Mouse (Mus musculus) cerebellum, adult 2 months (tissue): ENCODE data around the gene 2310022B05Rik. TPM values are rescaled to one million over a fixed set of nuclear protein-coding genes. Genes with fewer than 3 reads are reported as not detected.

Experiments
- DNase-seq, 2 experiments: peaks; one replicate each; pipeline ENCODE4 v3.0.0; 2021
- H3K27ac ChIP-seq: fragments of 200-500 bp; 2 replicates; pipeline ENCODE4 v1.5.1; 2012; ENCODE audit warnings: low read length, control low read depth, inconsistent platforms; ENCODE audit not compliant: insufficient read depth
- H3K27me3 ChIP-seq: fragments of 200-500 bp; 2 replicates; pipeline ENCODE4 v1.6.1; 2012; ENCODE audit warnings: inconsistent platforms, mild to moderate bottlenecking, low read length, moderate library complexity; ENCODE audit not compliant: control insufficient read depth, insufficient read depth
- H3K4me1 ChIP-seq: fragments of 200-500 bp; 2 replicates; pipeline ENCODE4 v1.6.1; 2011; ENCODE audit warnings: low read length; ENCODE audit not compliant: control insufficient read depth, insufficient read depth
- H3K4me3 ChIP-seq: fragments of 200-500 bp; replicated peaks from 2 replicates; pipeline ENCODE3; 2011; ENCODE audit warnings: mild to moderate bottlenecking, low read depth, low read length, control low read depth; ENCODE audit not compliant: insufficient read depth
- CTCF ChIP-seq: fragments of 200-500 bp; IDR thresholded peaks from 2 replicates; pipeline ENCODE4 v1.5.1; 2011; ENCODE audit warnings: low read depth, mild to moderate bottlenecking, control low read depth, low read length, moderate library complexity, borderline replicate concordance; ENCODE audit not compliant: insufficient read depth
- POLR2A ChIP-seq: fragments of 200-500 bp; IDR thresholded peaks from 2 replicates; pipeline ENCODE4 v1.6.1; 2011; ENCODE audit warnings: low read length, control low read depth, borderline replicate concordance; ENCODE audit not compliant: insufficient read depth
- WGBS: fragments of 180-500 bp; shearing (Covaris S2); methylation state at CpG from one replicate; pipeline ENCODE4 v1.1.7; 2018; 5-methylcytosine and 5-hydroxymethylcytosine counted together
- polyA plus RNA-seq: library from polyadenylated mRNA; depleted of rRNA; stranded (reverse); fragments of >200 nt; gene quantifications from 2 replicates; pipeline ENCODE4 v1.2.3, GENCODE M21; 2012

The 2310022B05Rik gene
- polyA plus RNA-seq, 1 experiment, result 67.8 TPM

GRCm38 (mm10) chr8:124691706-124692105 is 28.5 kb upstream of the 2310022B05Rik start:
- WGBS, result 93% methylated on average over 4 of the region's 4 CpGs
- Histone ChIP-seq H3K27ac (no peak overlapping the region), H3K4me1 (0 out of 2 replicates have a peak, but pooled peaks cover 8% of the 10 kb centered on the region), H3K4me3 (no peak overlapping the region), H3K27me3 (no peaks in the 10 kb centered on the region)
- DNase-seq, result no peak
- TF ChIP-seq POLR2A, result no peak
- no peak for TF ChIP-seq CTCF

DNA sequence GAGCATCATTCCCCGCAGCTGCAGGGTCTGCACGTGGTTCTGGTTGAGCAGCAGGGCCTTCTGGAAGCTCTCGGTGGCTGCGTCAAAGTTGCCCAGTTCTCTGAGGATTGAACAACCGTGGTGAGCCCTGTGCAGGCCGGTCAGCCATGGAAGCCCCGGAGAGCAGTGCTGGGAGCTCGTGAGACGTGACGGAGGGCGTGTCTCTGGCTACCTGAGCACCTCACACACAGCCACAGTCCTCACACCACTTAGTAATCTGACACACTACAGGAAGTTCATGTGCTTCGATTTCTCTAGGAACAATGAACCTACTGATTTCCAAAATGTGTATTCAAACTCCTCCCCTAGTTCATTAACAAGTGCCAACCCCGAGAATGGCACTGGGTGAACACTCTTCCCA is 25.7 kb upstream of the 2310022B05Rik start:
- H3K27ac ChIP-seq, result no peak overlapping the region
- H3K4me3 ChIP-seq, result no peak overlapping the region
- no peaks in the 10 kb centered on the region for H3K4me1 ChIP-seq
- H3K27me3 ChIP-seq, result no peaks in the 10 kb centered on the region
- TF ChIP-seq POLR2A, result no peak
- TF ChIP-seq CTCF, result no peak
- WGBS, result 92% methylated on average over 13 of the region's 13 CpGs
- DNase-seq, result no peak

- TF ChIP-seq CTCF (no peak), POLR2A (no peak)
Measured at GRCm38 (mm10) chr8:124682218-124682617, 19.0 kb upstream of the 2310022B05Rik start.

GRCm38 (mm10) chr8:124681792-124682157 is 18.6 kb upstream of the 2310022B05Rik start:
- TF ChIP-seq POLR2A (no peak), CTCF (no peak)
- H3K4me1 ChIP-seq, result peaks cover 8% of the 10 kb centered on the region; the same call in 1 of the 2 replicates

More at GRCm38 (mm10) chr8:124682218-124682617, 19.0 kb upstream of the 2310022B05Rik start:
- Histone ChIP-seq H3K27me3 (no peaks in the 10 kb centered on the region), H3K4me3 (no peak overlapping the region), H3K4me1 (peaks cover 4% of the 10 kb centered on the region; the same call in 1 of the 2 replicates), H3K27ac (no peak overlapping the region)
- DNase-seq, result no peak
- WGBS, result 88% methylated on average over 10 of the region's 10 CpGs

GRCm38 (mm10) chr8:124681077-124681791 is 18.1 kb upstream of the 2310022B05Rik start:
- H3K27me3 ChIP-seq, result no peaks in the 10 kb centered on the region
- 62% methylated on average over 10 of the region's 10 CpGs for WGBS
- no peak for TF ChIP-seq POLR2A
- no peak for TF ChIP-seq CTCF
- H3K4me3 ChIP-seq, result no peak overlapping the region
- peaks cover 14% of the 10 kb centered on the region for H3K4me1 ChIP-seq
- no peak overlapping the region for H3K27ac ChIP-seq
- no peak for DNase-seq

More at GRCm38 (mm10) chr8:124681792-124682157, 18.6 kb upstream of the 2310022B05Rik start:
- no peak for DNase-seq
- WGBS, result 66% methylated on average over 10 of the region's 10 CpGs
- Histone ChIP-seq H3K27ac (no peak overlapping the region), H3K4me3 (no peak overlapping the region), H3K27me3 (no peaks in the 10 kb centered on the region)

DNA sequence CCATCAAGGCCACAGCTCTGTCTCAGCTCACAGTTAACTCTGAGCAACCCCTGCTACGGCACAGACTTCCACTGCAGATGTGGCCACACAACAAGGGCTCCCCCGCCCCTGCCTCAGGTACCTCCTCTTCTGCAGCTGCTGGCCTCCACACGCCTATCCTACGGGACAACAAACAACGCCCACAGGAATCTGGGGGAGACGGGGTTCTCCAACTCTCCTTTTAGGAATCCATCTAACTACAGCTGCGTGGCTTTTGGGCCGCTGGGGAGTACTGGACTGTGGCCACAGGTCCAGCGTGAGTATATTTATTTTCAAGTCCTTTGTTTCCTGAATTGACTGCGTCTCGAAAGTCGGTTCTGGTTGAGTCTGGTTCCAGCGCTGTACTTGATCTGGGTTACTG is 15.1 kb upstream of the 2310022B05Rik start:
- DNase-seq, result no peak
- Histone ChIP-seq H3K4me1 (peaks cover 18% of the 10 kb centered on the region), H3K4me3 (no peak overlapping the region), H3K27me3 (no peaks in the 10 kb centered on the region), H3K27ac (no peak overlapping the region)
- WGBS, result 95% methylated on average over 13 of the region's 13 CpGs
- TF ChIP-seq CTCF, result no peak
- TF ChIP-seq POLR2A, result no peak

GRCm38 (mm10) chr8:124677486-124677885 is 14.3 kb upstream of the 2310022B05Rik start:
- H3K27me3 ChIP-seq, result no peaks in the 10 kb centered on the region
- WGBS, result 27% methylated on average over 12 of the region's 12 CpGs
- H3K27ac ChIP-seq, result peak overlapping the region; percentile 65
- peaks cover 18% of the 10 kb centered on the region for H3K4me1 ChIP-seq
- TF ChIP-seq CTCF, result peak; percentile 99
- TF ChIP-seq POLR2A, result no peak
- no peak overlapping the region for H3K4me3 ChIP-seq
- DNase-seq, result peak; percentile 91 to 93

DNA sequence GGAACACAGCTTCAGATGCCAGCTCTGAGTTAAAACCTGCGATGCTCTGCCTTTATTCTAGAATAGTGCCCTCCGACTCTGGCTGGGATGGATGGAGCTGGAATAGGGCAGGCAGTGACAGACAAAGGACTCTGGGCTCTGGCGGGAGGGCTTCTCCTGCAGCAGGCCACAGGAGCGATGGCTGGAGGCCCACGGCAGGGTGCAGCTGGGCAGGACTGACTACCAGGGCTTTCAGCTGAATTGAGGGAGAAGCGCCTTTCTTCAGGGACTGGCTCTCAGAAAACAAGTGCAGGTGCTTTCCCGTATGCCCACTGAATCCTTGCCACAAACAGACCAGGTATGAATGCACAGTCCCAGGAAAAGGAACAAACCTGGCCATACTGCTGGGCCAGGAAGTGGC is 13.9 kb upstream of the 2310022B05Rik start:
- H3K4me1 ChIP-seq, result peaks cover 18% of the 10 kb centered on the region
- TF ChIP-seq CTCF (no peak), POLR2A (no peak)
- H3K4me3 ChIP-seq, result no peak overlapping the region
- WGBS, result 9% methylated on average over 7 of the region's 7 CpGs
- no peaks in the 10 kb centered on the region for H3K27me3 ChIP-seq
- DNase-seq, result no peak
- peak overlapping the region; percentile 65 for H3K27ac ChIP-seq
